Comparison of ENCODE assay signal across 8 mouse cellular contexts in genomic region chr10:34280591-34281175, GRCm38 (mm10). TPM values are rescaled to one million over a fixed set of nuclear protein-coding genes. Genes with fewer than 3 reads are reported as not detected.
DNase-seq lines count a peak whose midpoint lies in the region; ATAC-seq and TF ChIP-seq lines count a peak whose summit lies in the region.

No protein-coding gene starts in this region.

- H3K9ac ChIP-seq in midbrain, postnatal 0 days (replicated peaks; ENCODE audit: low read length, poor library complexity, severe bottlenecking): no peak overlapping the region

- no peak overlapping the region for H3K27ac ChIP-seq in midbrain, postnatal 0 days (ENCODE audit: low read depth, low read length)

- H3K9me3 ChIP-seq in midbrain, postnatal 0 days (ENCODE audit: low read length): no peaks in the 10 kb centered on the region

- 28% methylated on average over 13 of the region's 13 CpGs for WGBS in midbrain, postnatal 0 days

- peak; percentile 52 for DNase-seq in testis, postnatal 10 days (ENCODE audit: low spot score)
- DNase-seq in testis, postnatal 14 days (ENCODE audit: low spot score): no peak
- DNase-seq in cerebellum, adult 9-10 months: peak; percentile 83
- peak; percentile 29 for DNase-seq in kidney, adult 18-20 months
- DNase-seq in liver: peak; percentile 54
- DNase-seq in midbrain, postnatal 0 days (ENCODE audit: low spot score): peak; percentile 88
- no peak for DNase-seq in urinary bladder, postnatal 4 days (ENCODE audit: low spot score in 2 of 2)

- peaks cover 9% of the 10 kb centered on the region; the same call in 1 of the 2 replicates for H3K4me1 ChIP-seq in midbrain, postnatal 0 days (ENCODE audit: insufficient read depth, low read length)

- peak; percentile 33 for ATAC-seq in granulocyte monocyte progenitor cell, adult 5-6 weeks (replicated peaks; ENCODE audit: poor library complexity, severe bottlenecking)
- ATAC-seq in midbrain, postnatal 0 days (ENCODE audit: low FRiP score): 0 out of 2 replicates have a peak, but pooled peaks have one; percentile 6

- H3K4me3 ChIP-seq in midbrain, postnatal 0 days (ENCODE audit: low read depth, low read length): peak overlapping the region; percentile 27

- H3K36me3 ChIP-seq in midbrain, postnatal 0 days (ENCODE audit: insufficient read depth, low read length): no peaks in the 10 kb centered on the region

- TF ChIP-seq CTCF in midbrain, postnatal 0 days (IDR thresholded peaks at IDR 0.05): peak; percentile 93

- H3K27me3 ChIP-seq in midbrain, postnatal 0 days (ENCODE audit: insufficient read depth, low read length): no peaks in the 10 kb centered on the region

- H3K4me2 ChIP-seq in midbrain, postnatal 0 days (ENCODE audit: low read depth, low read length, poor library complexity, severe bottlenecking): peak overlapping the region; percentile 88

RNA-seq across cellular contexts. Expression of gene Tspyl1, which starts 1.3 kb away (rescaled TPM):
- total RNA-seq in granulocyte monocyte progenitor cell, adult 5-6 weeks (2014; fragmentation: Nextera tagmentation): 29.1 and 37.5 TPM in 2 replicates
- 40.8 and 41.4 TPM in 2 replicates for total RNA-seq in granulocyte monocyte progenitor cell, adult 5-6 weeks (2017)
- total RNA-seq in midbrain, postnatal 0 days (2014; rRNA removed): 93.3 and 94.2 TPM in 2 replicates
- polyA plus RNA-seq in midbrain, postnatal 0 days (2015; fragmentation: Nextera tagmentation; extraction: Ambion mirVana): 129 and 139 TPM in 2 replicates

RNA-seq across cellular contexts. Expression of gene Tspyl4, which starts 16.6 kb away (rescaled TPM):
- total RNA-seq in granulocyte monocyte progenitor cell, adult 5-6 weeks (2014; fragmentation: Nextera tagmentation): 0.62 TPM in 1 of 2 replicates, not detected in the other
- 0.34 and 2.0 TPM in 2 replicates for total RNA-seq in granulocyte monocyte progenitor cell, adult 5-6 weeks (2017)
- total RNA-seq in midbrain, postnatal 0 days (2014; rRNA removed): 579 and 597 TPM in 2 replicates
- 508 and 510 TPM in 2 replicates for polyA plus RNA-seq in midbrain, postnatal 0 days (2015; fragmentation: Nextera tagmentation; extraction: Ambion mirVana)

Comparison
In these comparisons a context has a peak if more than half of its experiments do, and no peak if none do; other contexts are left out.
1. DNase-seq: peak in testis, postnatal 10 days (single experiment), cerebellum, adult 9-10 months (single experiment), kidney, adult 18-20 months (single experiment), liver (single experiment) and midbrain, postnatal 0 days (single experiment); none in testis, postnatal 14 days (single experiment) and urinary bladder, postnatal 4 days (0 of 2).
2. RNA of gene Tspyl4, which starts 16.6 kb away (total RNA-seq): 579 to 597 TPM in midbrain, postnatal 0 days; 0.34 to 2.0 TPM in granulocyte monocyte progenitor cell, adult 5-6 weeks; every median in the first group is over 100 times any median in the second.